Mouse (Mus musculus): ENCODE measurements at regions not wholly inside any gene's neighbourhood (a gene's known extent, or its start where the extent isn't known, plus 50 kb on each side); places are given as distances from the start of the nearest gene placed in this dataset.

DNA sequence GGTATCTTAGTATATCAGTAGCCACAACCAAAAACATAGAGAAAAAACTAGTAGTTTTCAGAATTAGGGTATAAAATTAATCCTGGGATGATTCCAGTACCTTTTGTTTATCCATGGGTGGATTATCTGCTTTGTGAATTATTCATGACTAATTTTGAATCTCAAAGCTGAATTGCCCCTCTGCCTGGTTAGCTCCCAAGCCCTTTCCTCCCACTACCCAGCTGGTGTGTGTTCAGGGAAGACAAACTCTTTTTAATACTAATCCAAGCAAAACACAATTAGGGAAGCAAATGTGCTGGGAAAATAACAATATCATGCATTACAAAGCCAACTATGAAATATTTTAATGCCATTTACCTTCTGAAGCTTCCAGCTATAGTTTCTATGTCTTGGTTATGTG lies 347.4 kb downstream of the Gm43517 start:
- in situ Hi-C loops (cut with MseI, MboI): no loop called here

DNA sequence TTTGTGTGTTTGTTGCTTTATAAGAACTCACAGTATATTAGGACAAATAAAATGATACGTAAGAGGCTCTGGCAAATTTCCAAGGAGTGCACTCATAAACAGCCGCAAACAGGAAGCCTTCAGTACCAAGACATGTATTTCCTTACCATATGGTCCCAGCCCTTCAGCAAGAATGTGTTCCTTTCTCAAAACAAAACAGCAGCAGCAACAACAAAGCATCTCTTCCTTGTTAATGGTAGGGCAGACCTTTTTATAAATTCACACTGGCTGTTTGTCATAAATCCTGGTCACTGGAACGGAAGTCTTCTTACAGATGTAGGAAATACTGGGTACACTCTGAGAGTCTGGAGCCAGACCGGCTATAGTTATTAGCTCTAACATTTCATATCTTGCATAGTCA lies 352.1 kb downstream of the Gm43517 start:
- in situ Hi-C loops (cut with MseI, MboI): no loop called here

GRCm38 (mm10) chr12:49739960-49740740 lies 355.2 kb downstream of the Gm43517 start:
- in situ Hi-C loops (cut with MseI, MboI): no loop called here

- in situ Hi-C loops (cut with MseI, MboI): no loop called here
These were observed 358.4 kb downstream of the Gm43517 start for GRCm38 (mm10) chr12:49743402-49743801.

GRCm38 (mm10) chr12:49747081-49747480 lies 362.1 kb downstream of the Gm43517 start:
- in situ Hi-C loops (cut with MseI, MboI): no loop called here

DNA sequence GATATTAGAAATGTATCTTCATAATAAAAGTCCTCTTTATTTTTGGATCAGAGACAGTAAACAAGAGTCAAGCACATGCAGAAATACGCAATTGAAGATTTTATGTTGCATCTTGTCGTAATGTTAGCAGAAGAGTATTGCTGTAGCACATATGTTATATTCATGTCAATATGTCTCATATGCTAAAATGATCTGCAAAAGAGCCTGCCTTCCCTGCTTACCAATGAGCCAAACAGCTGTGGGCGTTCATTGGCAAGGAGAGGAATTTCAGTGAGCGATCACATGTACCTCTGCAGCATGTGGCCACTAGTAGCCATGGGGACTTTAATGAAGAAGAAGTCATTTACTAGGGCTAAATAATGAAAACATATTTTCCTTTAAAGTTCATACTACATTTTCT lies 373.4 kb downstream of the Gm43517 start:
- in situ Hi-C loops (cut with MseI, MboI): no loop called here

DNA sequence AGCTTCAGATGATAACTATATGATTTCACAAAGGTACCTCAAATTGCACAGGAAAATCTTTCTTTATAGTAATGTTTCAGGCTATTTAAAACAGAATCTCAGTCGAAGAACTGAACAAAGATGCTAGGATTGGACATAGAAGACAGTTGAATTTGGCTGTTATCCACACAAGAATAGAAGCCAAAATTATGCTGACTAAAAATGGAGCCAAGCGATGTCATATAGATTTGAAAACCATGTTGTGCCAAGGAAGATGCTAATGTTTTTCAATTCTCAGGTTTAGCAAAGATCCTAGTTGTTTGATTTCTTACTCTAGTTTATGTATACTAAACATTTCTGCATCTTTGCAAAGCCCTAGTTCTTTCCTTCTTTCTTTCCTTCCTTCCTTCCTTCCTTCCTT lies 379.6 kb downstream of the Gm43517 start:
- in situ Hi-C loops (cut with MseI, MboI): no loop called here

DNA sequence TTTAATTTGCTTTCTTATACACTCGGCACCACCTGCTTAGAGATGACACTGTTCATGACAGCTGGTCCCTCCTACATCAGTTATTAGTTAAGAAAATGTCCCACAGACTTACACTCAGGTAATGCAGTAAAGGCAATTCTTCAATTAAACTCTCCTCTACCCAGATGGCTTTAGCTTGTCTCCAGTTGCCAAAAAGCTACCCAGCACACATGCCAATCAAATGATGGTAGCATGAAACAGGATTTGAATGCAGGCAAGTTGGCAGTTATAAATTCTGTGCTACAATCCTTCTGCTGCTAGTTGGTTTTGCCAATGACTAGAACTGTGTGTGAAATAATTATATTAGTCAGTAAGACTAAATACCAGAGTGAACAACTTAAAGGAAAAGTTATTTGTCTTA lies 423.4 kb downstream of the Gm43517 start:
- in situ Hi-C loops (cut with MseI, MboI): no loop called here

DNA sequence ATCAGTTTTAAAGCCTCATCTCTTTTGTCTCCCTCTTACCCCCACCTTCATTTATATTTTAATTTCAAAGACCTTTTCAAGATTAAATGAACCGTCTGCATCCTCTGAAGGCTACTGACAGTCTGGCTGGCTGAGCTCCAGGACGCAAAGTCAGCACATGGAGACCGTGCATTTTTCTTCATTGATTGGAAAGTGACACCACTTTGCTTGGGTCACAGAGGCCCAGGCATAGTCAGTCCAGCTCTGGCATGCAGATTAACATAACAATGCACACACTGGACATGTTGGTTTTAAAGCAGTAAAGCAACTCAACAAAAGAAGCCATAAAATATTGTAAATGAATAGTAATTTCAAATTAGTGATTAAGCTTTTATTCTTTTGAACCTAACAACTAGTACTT lies 429.7 kb downstream of the Gm43517 start:
- in situ Hi-C loops (cut with MseI, MboI): no loop called here

DNA sequence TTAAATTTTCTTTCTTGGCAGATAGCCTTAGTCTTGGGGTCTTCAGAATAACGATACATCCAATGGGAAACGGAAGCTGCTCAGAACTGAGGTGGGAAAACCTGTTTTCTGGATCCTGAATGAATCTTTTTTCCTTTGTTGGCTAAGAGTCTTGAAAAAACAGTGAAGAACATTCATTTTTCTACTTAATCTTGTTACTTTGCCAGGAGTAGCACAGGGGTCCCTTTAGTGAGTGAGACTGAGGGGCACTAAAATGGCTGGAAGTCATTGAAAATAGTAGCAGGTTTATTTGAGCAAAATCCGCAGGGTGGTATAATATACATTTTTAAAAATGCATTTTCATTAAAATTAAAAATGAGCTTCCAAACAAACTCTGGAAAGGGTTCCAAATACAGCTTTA lies 442.8 kb downstream of the Gm43517 start:
- in situ Hi-C loops (cut with MseI, MboI): no loop called here

DNA sequence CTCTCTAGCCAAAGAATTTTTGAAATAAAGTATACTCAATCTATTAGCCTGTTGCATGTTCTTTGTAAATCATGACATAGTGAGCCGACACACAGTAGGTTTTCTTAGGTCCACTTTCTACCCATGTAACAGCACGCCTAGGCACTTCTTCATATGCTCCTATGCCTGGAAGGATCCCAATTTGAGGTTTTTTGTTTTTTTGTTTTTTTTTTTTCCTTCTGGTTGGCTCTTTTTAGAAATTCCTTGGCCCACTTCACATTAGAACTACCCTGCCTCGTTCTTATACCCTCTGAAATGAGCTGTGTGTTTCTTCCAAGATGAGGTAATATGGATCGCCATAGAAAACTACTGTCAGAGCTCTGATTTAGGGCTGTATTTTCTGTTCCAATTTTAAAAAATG lies 443.6 kb downstream of the Gm43517 start:
- in situ Hi-C loops (cut with MseI, MboI): no loop called here

- in situ Hi-C loops (cut with MseI, MboI): no loop called here
These were observed 445.7 kb downstream of the Gm43517 start for GRCm38 (mm10) chr12:49830665-49831064.

DNA sequence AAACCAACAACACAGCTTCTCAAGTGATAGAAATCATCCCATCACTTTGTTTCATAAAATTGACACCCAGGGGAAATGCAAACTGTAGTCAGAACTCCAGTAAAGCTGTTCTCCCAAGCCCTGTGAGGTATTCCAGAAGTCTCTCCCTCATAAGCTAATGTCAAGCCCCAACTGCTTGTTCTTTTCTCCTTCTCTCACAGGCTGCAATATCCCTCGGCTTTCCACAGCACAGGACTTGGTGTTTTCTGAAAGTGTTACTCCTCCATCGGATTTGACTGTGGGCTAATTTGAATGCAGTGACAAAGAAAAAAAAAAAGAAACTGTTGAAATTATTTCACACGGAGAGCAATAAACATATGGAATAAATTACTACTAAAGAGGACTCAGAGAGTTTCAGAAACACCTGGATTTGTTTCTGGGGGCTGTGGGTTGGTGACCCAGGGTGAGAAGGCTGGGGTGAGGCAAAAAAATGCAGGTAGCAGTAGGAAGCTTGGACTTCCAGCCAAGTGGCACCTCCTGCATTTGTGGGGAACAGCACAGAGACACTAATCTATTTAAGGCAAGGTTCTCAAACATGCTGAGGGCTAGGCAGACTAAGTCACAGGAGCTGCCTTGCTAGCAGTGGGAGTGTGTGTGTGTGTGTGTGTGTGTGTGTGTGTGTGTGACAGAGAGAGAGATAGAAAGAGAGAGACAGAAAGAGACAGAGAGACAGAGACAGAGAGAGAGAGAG lies 447.3 kb downstream of the Gm43517 start:
- in situ Hi-C loops (cut with MseI, MboI): no loop called here

DNA sequence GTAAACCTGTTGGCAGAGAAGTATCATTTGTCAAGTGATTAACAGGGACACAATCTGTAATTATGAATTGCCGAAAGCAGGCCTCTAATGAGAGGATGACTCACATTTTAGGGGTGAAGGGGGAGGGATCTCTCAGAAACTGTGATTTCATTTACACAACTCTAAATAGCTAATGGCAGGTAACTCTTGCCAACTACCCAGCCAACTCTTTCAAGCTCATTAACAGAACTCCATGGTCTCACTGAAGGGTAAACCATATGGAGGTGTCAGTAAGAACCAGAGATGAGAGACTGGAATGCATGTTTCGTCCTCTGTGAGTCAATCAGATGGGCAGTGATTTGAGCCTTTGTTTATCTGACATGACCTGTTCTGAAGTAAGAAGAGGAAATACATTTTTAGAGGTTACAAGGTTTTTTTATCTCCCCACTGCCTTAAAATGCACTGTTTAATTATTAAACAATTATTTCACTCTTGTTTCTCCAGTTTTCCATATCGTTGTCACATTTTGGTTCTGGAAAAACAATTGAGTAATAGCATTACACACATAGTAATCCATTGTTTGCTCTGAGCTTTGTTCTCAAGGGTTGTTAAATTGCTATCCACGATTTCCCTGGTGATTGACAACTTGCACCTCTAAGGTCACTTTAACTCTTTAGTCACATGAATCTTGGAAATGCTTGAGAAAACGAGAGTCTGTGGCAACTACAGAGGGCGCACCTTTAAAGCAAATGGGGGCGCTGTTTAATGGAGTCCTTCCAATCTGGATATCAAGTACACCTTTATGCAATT lies 451.5 kb downstream of the Gm43517 start:
- in situ Hi-C loops (cut with MseI, MboI): no loop called here

DNA sequence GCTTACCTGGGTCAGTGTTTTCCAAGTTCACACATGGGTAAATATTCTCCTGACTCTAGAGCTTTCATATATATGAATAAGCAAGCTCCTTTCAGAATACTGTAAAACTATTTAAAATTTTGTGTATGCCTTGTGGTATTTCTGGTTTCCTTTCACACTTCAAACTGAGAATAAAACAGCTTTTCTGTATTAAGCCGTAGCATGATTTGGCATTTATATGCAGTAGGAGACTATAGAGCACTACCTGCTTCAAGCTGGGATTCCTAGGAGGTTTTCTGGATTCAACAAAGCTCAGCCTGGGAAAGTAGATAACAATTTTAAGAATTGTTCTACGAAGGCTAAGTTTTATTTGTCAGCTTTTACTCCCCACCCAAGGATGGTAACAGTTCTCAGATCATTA lies 500.5 kb downstream of the Gm43517 start:
- in situ Hi-C loops (cut with MseI, MboI): no loop called here

DNA sequence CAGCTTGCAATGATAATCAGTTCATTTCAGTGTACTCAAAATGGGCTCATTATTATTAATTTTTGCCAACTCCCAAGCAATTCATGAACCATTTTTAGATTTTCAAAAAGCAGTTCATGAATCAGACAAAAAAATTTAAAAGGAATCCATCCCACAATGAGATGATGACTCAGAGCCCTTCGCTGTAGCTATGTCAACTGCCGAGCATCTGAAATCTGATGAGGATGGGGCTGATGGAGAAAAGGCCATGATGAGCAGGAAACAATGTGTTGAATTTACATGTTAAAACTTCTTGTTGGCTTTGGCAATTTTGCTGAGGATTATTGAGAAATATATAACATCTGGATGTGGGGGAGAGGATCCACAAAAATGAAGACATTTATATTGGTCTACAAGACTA lies 502.3 kb downstream of the Gm43517 start:
- in situ Hi-C loops (cut with MseI, MboI): no loop called here

- in situ Hi-C loops (cut with MseI, MboI): no loop called here
These were observed 512.8 kb downstream of the Gm43517 start for GRCm38 (mm10) chr12:49897768-49898167.

- in situ Hi-C loops (cut with MseI, MboI): no loop called here
These were observed 530.7 kb downstream of the Gm43517 start for GRCm38 (mm10) chr12:49915691-49916090.

DNA sequence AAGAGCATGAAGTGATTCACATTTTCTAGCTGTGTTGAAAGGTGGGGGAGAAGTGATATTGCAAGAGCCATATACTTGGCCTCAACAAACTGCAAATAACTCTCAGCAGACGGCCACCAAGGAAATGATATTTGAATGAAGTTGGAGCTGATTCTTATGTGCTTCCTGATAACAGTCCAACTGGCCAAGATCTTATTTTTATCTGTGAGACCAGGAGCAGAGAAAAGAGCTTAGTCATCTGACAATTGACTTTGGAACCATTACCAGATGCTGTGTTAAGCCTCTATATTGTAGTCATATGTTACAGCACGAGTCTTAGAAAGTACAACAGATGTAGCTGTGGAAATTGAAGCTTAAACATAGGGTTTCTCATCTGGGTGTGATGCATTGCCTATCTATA lies 536.6 kb downstream of the Gm43517 start:
- in situ Hi-C loops (cut with MseI, MboI): no loop called here

DNA sequence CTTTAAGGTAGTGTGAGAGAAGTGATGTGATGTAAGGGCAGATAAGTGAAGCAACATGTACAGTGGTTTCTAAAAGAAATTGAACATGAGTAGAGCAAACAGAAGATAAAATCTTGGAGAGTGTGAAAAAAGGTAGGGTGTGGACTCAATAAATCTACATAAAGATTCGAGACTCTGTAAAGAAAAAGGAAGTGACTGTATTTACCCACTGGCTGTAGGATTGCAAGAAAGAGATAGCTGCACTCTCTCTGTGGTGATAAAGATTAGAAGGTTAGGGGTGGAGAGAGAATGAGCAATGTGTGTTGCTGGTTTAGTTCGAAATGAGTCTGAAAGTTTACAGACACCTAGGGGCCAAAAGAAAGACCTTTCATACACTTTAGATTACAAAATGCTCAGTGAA lies 555.8 kb downstream of the Gm43517 start:
- in situ Hi-C loops (cut with MseI, MboI): loop anchor here in 1 of 2 experiments (25.0 kb wide), 1 partner anchor 554 kb away; the partner anchor contains the start of genes Foxg1 and Gm43517

DNA sequence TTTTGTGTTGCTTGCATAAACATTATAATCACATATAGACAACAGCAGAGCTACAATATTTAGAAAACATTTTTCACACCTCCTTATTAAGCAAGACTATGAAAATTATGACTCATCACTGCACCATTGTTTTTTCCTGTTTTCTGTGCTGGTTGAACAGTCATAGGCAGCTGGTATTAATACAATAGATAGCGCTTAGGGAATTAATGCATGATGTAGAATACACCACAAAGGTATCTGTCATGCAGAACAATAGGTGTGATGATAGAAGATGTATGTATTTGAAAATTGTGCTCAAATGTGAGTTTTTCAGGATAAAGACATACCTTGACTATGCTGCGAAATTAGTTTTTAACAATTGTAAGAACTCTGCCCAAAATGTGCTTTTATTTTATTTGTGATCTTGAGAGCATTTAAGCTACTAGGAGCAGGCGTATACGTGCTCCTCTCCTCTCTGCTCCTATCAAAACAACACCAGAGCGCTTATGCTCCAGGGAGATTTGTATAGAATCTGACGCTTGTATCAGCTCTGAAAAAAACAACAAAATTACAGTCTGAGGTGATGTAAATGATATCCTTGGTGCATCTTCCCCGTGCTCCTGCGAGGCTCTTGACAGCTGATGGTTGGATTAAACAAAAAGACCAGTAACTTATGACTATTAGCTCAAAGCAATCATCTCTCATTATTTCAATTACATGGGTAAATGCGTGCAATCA lies 560.1 kb downstream of the Gm43517 start:
- in situ Hi-C loops (cut with MseI, MboI): loop anchor here in 1 of 2 experiments (25.0 kb wide), 1 partner anchor 558 kb away; the partner anchor contains the start of genes Foxg1 and Gm43517

Measured in mouse trophoblast stem cell (cell line).